Mouse (Mus musculus): ENCODE measurements at regions not wholly inside any gene's neighbourhood (a gene's known extent, or its start where the extent isn't known, plus 50 kb on each side); places are given as distances from the start of the nearest gene placed in this dataset.
"Not testable (repeated sequence)": the region's sequence is repeated elsewhere in the genome, so short reads cannot be mapped to it uniquely, and the experiment has no call there.

- DNase-seq: no peak
Measured at GRCm38 (mm10) chr2:78277699-78278098, 331.5 kb upstream of the Cwc22 start.

DNA sequence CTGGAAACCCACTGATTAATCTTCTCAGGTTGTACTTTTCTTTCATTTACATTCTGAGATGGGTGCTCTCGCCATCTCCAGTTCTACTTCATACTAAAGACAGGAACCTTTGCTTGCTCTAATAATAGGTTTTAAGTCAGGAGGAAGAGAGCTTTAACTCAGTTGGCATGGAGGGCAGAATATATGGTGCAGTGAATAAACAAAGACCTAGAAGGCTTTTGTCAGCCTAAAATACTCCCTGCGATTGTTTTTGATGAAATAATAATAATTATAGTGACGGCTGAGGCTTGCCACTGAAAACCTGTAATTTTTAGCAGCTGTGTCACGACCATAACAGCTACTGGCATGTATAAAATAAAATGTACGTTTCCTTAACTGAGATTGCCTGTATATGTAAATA, 327.9 kb upstream of the Cwc22 start:
- no peak for DNase-seq

GRCm38 (mm10) chr2:78268705-78269104, 322.5 kb upstream of the Cwc22 start:
- DNase-seq: no peak

DNA sequence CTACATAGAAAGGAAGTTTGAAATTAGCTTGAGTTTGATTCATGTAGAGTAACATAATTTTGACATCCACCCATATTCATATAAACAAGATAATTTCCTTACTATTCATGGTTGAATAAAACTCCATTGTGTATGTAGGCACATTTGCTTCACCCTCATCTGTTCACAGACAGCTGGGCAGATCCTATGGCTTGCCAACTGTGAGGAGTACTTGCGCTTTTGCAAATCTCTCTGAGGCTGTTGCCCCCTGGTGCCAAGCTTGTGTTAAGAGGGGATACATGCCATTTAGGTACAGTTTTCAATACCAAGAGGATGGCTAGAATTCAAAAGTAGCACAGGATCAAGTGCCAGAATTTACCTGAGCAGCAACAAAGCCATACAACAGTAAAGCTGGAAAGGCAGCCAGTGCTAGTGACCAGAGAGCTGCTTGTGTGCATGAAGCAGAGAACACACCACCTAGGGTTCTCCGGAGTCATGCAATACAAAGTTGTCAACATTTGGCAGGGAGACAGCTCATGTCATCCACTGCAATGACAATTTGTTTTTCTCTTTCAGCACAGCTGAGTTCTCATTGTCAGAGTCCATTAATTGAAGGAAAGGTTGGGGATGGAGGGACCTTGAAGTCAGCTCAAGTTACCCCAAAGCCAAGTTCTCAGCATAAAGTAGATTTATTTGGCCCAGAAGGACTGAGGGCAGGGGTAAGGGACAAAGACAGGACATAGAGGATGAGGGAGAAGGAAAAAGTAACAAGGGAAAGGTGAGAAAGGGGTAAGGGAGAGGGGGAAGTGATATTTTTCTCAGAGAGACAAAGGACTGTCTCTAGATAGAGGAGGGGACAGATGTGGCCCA, 321.6 kb upstream of the Cwc22 start:
- no peak for DNase-seq

DNA sequence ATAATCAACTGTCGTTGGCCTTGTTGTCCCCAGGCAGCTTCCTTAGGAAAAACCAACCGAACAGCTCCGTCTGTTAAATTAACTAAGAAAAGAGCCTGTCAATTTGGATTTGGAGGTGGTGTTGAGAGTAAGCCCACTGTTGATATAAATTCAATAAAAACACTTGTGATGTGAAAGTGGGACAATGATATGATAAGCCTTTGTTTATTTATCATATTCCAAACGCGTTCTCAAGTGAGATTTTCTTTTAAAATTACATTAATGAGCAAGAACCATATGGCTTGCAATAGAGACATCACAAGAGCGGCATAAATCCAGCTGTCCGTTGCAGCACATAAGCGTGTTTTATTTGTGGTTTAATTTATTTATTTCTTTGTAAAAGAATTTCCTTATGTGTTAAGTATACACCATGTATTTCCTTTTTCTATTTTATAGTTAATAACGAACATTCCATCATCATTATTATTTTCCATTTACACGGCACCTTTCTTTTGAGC, 307.5 kb upstream of the Cwc22 start:
- DNase-seq: no peak

DNA sequence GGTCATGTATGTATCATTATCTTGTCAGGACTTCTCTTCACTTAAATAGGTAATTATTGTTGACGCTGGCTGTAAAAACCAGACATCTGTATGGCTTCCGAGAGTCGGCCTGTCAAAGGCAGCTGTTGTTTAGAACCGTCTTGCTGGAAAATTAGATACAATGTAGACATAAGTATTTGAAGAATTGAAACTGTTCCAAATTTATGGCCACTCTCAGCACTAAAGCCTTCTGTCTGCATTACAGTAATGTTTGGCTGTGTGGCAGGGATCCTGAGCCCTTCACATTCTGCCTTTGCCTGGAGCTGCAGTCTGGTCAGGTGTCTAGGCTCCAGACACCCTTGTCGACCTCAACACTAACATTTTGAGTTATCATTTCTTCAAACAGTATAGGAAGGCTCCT, 300.2 kb upstream of the Cwc22 start:
- DNase-seq: no peak

DNA sequence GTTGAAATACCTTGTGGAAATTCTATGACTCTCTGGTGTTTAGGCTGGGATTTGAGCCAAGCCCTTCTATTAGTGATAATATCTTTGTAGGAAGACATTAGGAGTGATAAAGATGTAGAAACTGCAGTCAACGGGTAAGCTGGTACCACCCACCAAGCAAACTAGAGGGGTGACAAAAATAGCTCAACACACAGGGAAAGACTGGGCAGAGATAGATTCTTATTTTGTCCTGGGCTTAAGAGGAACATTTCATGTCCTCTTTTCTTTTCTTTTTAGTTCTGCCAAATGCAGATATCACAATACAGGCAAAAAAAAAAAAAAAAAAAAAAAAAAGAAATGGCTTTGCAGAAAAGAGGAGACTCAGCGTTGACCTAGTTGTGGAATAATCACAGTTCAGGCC, 294.1 kb upstream of the Cwc22 start:
- no peak for DNase-seq

- not testable (repeated sequence) for DNase-seq
Measured at GRCm38 (mm10) chr2:78225383-78226100, 279.4 kb upstream of the Cwc22 start.

DNA sequence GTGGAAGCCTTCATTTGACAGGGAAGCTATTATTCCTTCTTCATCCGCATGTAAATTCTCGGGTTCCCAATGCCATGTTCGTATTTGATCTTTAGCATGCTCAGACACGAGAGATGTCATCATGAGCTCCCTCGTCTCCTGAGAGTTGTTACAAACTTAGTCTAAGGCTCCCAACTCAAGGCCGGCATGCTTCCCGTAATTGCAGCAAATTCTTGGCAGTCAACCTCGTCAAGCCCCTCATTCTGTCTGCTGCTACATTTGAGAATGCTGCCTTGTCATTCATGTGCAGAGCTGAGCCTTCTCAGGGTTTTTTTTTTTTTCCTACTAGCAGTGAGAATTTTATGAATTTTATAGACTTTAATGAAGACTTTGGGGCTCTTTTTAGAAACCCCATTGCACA, 268.3 kb upstream of the Cwc22 start:
- DNase-seq: no peak

DNA sequence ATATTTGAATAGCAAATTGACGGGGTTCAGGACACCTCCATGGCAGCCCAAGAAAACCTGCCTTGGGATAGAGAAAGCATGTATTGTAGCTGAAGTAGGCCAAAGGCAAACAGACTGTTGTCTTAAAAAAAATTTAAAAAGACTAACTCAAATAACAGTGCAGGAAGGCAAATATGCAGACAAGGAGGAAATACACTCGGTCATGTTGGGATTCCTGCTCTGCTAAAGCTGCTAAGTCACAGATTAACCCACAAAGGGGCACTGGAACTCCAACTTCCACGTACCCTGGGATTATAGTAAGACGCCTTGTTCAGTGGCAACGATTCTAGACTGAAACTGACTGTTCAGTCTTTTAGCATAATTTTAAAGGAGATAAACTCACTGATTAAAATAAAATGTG, 258.9 kb upstream of the Cwc22 start:
- no peak for DNase-seq

DNA sequence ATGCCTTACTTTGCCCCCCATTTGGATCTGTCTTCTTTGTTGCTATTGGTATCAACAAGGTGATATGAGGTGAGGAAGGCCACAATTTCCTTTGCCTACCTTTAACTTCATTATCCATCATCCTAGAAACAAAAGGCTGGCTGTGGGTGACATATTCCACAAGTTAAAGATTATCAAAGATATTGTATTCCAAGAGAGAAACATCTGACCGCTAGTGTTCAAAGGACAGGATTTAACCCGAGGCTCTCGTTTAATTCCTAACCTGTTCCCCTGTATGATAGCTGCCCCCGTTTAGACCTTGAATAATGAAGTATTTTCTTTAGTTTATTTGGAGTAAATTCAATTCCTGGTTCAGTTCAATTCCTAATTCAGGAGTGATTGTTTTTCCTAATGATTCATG, 249.8 kb upstream of the Cwc22 start:
- no peak for DNase-seq

DNA sequence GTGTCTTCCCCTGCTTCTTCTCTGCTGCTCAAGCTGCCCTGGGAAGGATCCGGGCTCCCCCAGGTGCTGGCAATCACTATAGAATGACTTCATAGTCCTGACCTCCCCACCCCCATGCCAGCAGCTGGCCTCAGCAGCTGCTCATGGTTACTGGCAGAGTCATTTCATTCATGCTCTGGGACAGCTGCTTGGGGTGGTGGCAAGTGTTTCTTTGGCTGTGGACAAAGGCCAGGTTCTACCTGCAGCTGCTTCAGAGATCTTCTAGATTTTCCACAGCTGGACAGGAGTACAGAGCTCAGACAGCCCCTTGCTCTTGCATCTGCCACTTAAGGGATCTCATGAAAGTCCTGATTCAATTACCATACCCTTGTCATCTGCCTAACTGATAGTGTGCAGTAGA, 243.4 kb upstream of the Cwc22 start:
- peak; percentile 3 to 4 for DNase-seq

DNA sequence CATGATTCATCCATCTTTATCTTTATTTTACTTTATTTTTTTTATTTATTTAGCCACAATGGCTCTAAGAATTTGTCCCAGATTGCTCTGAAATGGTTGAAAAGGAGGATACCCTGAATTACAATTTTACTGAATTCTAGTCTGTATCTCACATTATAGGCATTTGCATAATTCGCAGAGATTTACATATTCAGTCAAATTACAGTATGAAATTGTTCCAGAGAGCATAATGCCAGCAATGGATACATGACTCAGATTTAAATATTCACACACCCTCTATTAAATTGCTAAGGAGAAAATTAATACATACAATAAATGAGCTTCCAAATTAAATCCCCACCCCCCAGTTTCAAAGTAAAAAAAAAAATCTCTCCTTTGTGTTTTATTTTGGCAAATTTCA, 238.8 kb upstream of the Cwc22 start:
- DNase-seq: no peak

- no peak for DNase-seq
Measured at GRCm38 (mm10) chr2:78173784-78174183, 227.6 kb upstream of the Cwc22 start.

- no peak for DNase-seq
Measured at GRCm38 (mm10) chr2:78172819-78173218, 226.6 kb upstream of the Cwc22 start.

- DNase-seq: no peak
Measured at GRCm38 (mm10) chr2:78170162-78170747, 224.1 kb upstream of the Cwc22 start.

GRCm38 (mm10) chr2:78165429-78165828, 219.3 kb upstream of the Cwc22 start:
- DNase-seq: no peak

DNA sequence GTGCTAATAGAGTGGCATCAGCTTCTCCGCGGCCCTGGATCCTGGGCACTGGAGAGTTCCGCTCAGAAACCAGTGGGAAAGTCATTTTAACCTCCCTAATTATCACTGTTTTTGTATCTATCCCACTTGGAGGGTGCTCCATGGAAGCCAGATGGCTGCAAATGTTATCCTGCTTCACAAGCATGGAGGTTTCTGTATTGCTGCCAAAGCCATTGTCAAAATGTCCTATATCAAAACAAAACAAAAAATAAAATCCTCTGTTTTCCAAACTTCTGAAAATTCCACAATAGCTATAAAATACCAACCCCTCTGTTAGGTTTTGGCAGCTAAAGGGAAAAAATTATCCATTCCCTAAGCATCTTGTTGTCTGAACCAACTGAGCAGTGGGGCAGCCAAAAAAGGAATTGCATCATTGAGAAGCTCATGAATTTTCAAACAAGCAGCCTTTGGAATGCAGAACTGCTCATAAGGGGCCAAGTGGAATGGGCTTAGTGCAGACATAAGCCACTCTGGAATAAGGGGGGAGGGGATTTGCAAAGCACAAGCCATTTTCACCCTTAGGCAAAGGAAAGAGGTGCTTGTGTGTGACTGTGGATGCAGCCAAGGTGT, 213.8 kb upstream of the Cwc22 start:
- peak in 1 of 2 experiments; percentile 4 for DNase-seq

DNA sequence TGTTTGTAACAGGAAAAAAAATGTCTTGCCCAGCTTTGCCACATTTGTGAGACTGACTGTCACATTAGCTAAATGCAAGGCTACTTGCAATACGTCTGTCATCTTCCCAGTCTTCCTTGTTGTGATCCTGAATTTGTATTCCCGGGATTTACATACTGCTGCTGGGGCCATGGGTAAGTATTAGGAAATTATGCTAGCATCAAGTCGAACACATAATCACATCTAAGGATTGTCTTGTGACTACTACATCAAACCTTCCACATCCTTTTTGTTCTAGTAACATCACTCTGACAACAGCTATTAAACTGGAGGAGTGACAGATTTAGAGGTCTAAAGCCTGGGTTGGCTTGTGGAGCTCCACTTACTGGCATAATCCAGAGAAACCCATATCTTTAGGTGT, 164.2 kb upstream of the Cwc22 start:
- DNase-seq: no peak

DNA sequence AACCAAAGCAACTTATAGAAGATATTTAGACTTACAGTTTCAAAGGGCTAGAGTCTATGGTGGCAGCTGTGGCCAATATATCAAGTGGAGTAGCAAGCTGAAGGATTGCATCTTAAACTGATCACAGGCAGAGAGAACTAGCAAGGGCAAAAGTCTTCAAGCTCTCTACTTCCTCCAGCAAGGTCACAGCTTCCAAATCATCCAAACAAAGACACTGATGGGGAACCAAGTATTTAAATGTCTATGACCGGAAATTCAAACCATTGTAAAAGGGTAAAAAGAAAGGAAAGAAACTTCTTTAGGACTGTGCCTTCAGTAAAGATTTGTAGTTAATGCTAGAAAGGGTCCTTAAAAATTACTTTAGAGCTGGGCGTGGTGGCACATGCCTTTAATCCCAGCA, 149.4 kb upstream of the Cwc22 start:
- no peak for DNase-seq

DNA sequence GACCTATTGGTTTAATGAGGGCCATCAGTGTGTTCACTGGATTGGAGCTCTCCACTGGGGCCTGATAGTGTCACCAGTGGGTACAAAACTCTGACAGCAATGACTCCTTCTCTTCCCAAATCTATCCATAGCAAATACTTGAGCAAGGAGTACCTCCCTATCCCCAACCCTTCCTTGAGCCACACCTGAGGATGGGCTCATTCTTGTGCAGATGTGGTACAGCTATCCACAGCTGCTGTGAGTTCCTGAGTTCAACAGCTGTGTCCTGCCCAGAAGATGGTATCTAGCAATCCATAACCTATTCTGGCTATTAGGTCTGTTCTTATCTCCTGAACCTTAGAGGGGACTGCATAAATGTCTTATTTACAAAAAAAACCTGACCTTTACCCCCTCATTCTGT, 148.7 kb upstream of the Cwc22 start:
- no peak for DNase-seq

DNA sequence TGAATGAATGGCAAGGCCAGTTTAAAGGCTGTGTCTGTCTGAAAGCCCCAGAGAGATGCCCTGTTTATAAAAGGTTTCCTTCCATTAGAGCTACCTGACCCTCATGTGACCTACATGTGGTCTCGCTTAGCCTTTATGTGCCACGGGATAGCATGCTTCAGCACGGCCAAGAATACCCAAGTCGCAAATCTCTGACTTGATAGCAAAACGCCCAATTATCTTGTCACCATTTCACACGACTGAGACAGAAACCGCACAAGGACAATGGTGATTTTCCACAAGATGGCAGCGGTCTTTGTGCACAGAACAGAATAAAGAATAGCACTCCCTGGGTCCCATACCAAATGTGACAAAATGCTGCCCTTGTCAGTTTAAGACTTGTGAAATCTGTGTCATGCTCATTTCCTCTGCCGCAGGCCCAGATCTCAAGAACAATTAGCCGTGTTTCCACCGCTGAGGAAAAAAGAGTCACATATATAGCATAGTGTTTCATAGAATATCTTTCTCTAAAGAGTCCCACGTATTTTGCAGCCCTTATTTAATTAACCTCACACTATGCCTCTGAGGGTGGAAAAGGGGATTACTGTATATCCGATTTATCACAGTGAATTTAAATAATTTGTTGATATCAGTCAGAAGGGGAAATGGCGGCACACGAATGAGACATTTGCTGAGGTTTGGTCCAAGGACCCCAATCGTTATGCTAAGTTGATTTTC, 118.3 kb upstream of the Cwc22 start:
- DNase-seq: no peak
